Mouse (Mus musculus) intestine, postnatal 0 days (tissue): ENCODE measurements around the gene Cfap300. TPM values are rescaled to one million over a fixed set of nuclear protein-coding genes. Genes with fewer than 3 reads are reported as not detected.

ENCODE experiments used
- ATAC-seq: fragments of 200-750 bp; cut with Nextera tagmentation; 2 replicates; pipeline ENCODE4 v1.8.0; 2017; ENCODE audit warnings: mild to moderate bottlenecking, moderate TSS enrichment, moderate library complexity
- H3K27ac ChIP-seq: fragments of 300-500 bp; sonication (generic); 2 replicates; pipeline ENCODE4 v1.5.1; 2014; ENCODE audit warnings: mild to moderate bottlenecking, low read depth, low read length, moderate library complexity
- H3K27me3 ChIP-seq: fragments of 300-500 bp; sonication (generic); replicated peaks from 2 replicates; pipeline ENCODE4 v1.6.1; 2014; ENCODE audit warnings: low read length, mixed read lengths; ENCODE audit not compliant: control insufficient read depth, insufficient read depth
- H3K36me3 ChIP-seq: fragments of 300-500 bp; sonication (generic); 2 replicates; pipeline ENCODE4 v1.6.1; 2014; ENCODE audit warnings: mild to moderate bottlenecking, moderate library complexity; ENCODE audit not compliant: control insufficient read depth, insufficient read depth
- H3K4me1 ChIP-seq: fragments of 300-500 bp; sonication (generic); replicated peaks from 2 replicates; pipeline ENCODE4 v1.6.1; 2014; ENCODE audit warnings: antibody characterized with exemption, low read length, mixed read lengths; ENCODE audit not compliant: control insufficient read depth, insufficient read depth
- H3K4me2 ChIP-seq: fragments of 300-500 bp; sonication (generic); replicated peaks from 2 replicates; pipeline ENCODE4 v1.6.1; 2014; ENCODE audit warnings: low read depth, mild to moderate bottlenecking, moderate library complexity
- H3K4me3 ChIP-seq: fragments of 300-500 bp; sonication (generic); 2 replicates; pipeline ENCODE4 v1.5.1; 2014; ENCODE audit warnings: low read depth, low read length
- H3K9ac ChIP-seq: fragments of 300-500 bp; sonication (generic); 2 replicates; pipeline ENCODE4 v1.6.1; 2014; ENCODE audit warnings: mild to moderate bottlenecking, low read depth, low read length
- H3K9me3 ChIP-seq: fragments of 300-500 bp; sonication (generic); 2 replicates; pipeline ENCODE4 v1.6.1; 2016; ENCODE audit warnings: mixed run types; ENCODE audit not compliant: control insufficient read depth
- CTCF ChIP-seq: sonication (generic); IDR thresholded peaks from 2 replicates; pipeline ENCODE4 v1.5.1; 2016; ENCODE audit warnings: low read depth, mild to moderate bottlenecking, control low read depth, antibody characterized with exemption, moderate library complexity
- WGBS: fragments of 180-500 bp; shearing (Covaris S2); extraction: QIAGEN DNeasy Blood & Tissue Kit; methylation state at CpG from one replicate; pipeline ENCODE4 v1.1.7; 2014; 5-methylcytosine and 5-hydroxymethylcytosine counted together
- polyA plus RNA-seq: library from polyadenylated mRNA; unstranded; fragments of >200 nt; fragmentation: Nextera tagmentation; extraction: Ambion mirVana; gene quantifications from 2 replicates; pipeline ENCODE4 v1.2.1, GENCODE M21; 2015

The Cfap300 gene
- polyA plus RNA-seq, 1 experiment from 2014 or later, result 1.6 TPM

DNA sequence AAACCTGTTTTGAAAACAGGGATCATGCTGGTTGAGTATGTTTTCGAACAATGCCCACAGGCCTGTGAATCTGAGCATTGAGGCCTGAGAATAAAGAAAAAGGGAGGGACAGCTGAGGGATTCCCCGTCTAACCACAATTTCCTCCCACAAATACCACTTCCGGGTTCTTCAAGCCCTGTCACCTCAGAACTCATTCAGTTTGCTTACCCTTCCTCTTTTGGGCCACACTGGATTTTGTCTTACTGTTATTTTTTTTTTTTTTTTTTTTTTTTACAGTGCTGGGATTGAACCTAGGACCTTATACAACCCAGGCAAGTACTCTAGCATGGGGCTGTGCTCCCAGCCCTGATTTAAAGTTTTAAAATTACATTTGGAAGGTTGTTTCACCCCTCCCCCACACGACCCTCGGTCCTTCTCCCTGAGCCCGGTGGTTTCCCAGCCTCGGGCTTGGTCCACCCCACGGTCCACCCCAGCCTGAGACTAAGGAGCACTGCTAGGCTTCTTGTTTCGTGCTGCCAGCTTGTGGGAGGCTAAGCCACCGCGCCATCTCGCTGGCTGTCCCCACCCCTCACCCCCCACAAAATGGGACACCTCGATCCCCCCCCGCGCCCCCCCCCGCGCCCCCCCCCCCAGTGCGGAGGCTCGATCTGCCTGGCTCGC is 25.2 kb downstream of the Cfap300 start:
- H3K36me3 ChIP-seq, result no peaks in the 10 kb centered on the region

GRCm38 (mm10) chr9:8004370-8004991 is 38.1 kb downstream of the Cfap300 start, which contains the start of gene Yap1:
TSS of gene Yap1 (minus strand) at chr9:8004596.
- no peaks in the 10 kb centered on the region for H3K4me1 ChIP-seq
- peak within 1 kb of the TSS; percentile 83 for H3K4me2 ChIP-seq
- H3K9me3 ChIP-seq, result no peaks in the 10 kb centered on the region
- peaks cover 16% of the 10 kb centered on the region; the same call in 1 of the 2 replicates for H3K36me3 ChIP-seq
- peak within 1 kb of the TSS; percentile 91 for H3K9ac ChIP-seq
- H3K27me3 ChIP-seq, result no peaks in the 10 kb centered on the region
- TF ChIP-seq CTCF, result no peak
- under 1% methylated on average over 74 of the region's 79 CpGs for WGBS
- peak within 1 kb of the TSS; percentile 94 for H3K27ac ChIP-seq
- peak; percentile 76 for ATAC-seq
- peak within 1 kb of the TSS; percentile 96 for H3K4me3 ChIP-seq

More for the DNA sequence above, 25.2 kb downstream of the Cfap300 start:
- H3K9me3 ChIP-seq, result no peaks in the 10 kb centered on the region
- ATAC-seq, result no peak
- no peak overlapping the region for H3K9ac ChIP-seq
- no peaks in the 10 kb centered on the region for H3K27me3 ChIP-seq
- 68% methylated on average over 14 of the region's 20 CpGs for WGBS
- H3K4me1 ChIP-seq, result no peaks in the 10 kb centered on the region
- no peak for TF ChIP-seq CTCF
- H3K27ac ChIP-seq, result no peak overlapping the region
- no peak overlapping the region for H3K4me2 ChIP-seq
- no peak overlapping the region for H3K4me3 ChIP-seq

DNA sequence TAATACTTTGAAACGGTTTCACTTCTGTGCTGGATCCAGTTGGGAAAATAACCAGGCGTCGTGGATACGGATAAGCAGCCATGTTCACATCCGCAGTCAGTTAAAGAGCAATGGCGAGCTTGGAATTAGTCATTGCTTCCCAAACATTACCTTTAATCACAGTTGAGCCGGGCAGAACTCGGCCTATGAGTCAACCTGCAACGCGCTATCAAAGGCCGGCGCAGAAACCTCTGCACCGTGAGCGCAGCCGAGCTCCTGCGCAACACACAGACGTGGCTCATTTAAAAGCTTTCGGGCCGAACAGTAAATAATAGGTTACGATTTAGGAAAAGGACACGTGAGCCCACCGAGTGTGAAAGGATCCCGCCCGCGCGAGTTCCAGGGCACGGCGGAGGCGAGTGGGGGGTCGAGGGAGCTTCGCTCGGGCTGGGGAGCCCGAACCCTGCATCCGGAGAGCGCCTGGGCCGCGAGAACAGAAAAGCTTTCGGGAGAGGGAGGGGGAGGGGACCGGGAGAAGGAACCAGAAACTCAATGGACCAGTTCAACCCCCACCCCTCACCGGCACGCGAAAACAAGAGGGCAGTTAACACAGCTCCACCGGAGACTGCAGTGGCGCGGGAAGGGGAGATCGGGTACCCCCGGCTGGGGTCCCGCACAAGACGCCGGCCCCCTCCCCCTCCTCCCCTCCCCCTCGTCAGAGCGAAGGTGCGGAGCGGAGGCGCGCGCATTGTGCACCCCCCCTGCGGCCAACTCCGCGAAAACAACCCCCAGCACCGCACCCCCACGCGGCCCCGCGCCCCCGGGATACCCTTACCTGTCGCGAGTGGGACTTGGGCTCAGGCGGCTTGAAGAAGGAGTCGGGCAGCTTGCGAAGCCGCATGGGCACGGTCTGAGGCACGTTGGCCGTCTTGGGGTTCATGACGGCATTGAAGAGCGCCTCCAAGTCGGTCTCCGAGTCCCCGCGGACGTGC is 39.0 kb downstream of the Cfap300 start:
- Histone ChIP-seq H3K36me3 (peaks cover 21% of the 10 kb centered on the region), H3K27ac (peak overlapping the region; percentile 94), H3K9ac (peak overlapping the region; percentile 91), H3K4me1 (no peaks in the 10 kb centered on the region), H3K27me3 (no peaks in the 10 kb centered on the region), H3K4me3 (peak overlapping the region; percentile 96), H3K4me2 (peak overlapping the region; percentile 83), H3K9me3 (no peaks in the 10 kb centered on the region)
- under 1% methylated on average over 79 of the region's 82 CpGs for WGBS
- no peak for TF ChIP-seq CTCF
- peak; percentile 88 for ATAC-seq

DNA sequence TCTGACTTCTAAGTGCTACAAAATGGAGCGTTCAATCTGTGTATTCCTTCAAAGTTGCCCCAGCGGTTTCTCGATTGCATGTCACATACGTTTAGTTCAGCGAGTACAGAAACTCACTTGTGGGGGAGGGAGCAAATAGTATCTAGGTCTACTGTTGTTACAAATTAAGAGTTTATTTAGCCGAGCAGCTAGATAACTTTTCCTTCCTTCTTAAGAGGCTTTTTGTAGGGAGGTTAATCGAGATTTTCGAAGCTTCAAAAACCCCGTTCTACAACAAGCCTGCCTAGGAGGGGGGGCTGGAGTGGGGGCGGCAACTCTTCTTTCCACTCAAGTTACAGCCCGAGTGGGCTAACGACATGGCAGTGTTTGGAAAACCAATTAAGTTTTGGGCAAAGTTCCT is 39.8 kb downstream of the Cfap300 start:
- no peaks in the 10 kb centered on the region for H3K9me3 ChIP-seq
- H3K36me3 ChIP-seq, result peaks cover 21% of the 10 kb centered on the region
- peak overlapping the region; percentile 91 for H3K9ac ChIP-seq
- peak overlapping the region; percentile 96 for H3K4me3 ChIP-seq
- H3K4me2 ChIP-seq, result peak overlapping the region; percentile 83
- H3K27me3 ChIP-seq, result no peaks in the 10 kb centered on the region
- WGBS, result under 1% methylated on average over 12 of the region's 12 CpGs
- no peak for ATAC-seq
- TF ChIP-seq CTCF, result no peak
- no peaks in the 10 kb centered on the region for H3K4me1 ChIP-seq
- peak overlapping the region; percentile 94 for H3K27ac ChIP-seq

DNA sequence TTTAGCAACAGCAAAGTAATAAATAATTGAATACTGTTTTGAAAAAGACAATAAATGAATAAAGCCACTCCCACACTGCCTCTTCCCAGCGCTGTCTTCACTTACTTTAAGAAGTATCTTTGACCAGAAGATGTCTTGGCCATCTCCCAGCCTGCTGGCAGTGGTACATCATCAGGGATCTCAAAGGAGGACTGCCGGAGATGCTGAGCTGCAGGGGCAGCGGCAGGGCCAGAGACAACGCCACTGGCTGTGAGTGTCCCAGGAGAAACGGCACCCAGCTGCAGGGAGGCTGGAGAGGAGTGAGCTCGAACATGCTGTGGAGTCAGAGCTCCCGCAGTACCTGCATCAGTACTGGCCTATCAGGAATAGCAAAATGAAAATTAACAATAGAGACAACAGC is 41.3 kb downstream of the Cfap300 start:
- H3K4me1 ChIP-seq, result no peaks in the 10 kb centered on the region
- no peak overlapping the region for H3K9ac ChIP-seq
- no peak for ATAC-seq
- H3K36me3 ChIP-seq, result peaks cover 25% of the 10 kb centered on the region
- H3K27ac ChIP-seq, result no peak overlapping the region
- peak overlapping the region; percentile 27; the same call in 1 of the 2 replicates for H3K4me2 ChIP-seq
- H3K4me3 ChIP-seq, result no peak overlapping the region
- TF ChIP-seq CTCF, result no peak
- no peaks in the 10 kb centered on the region for H3K27me3 ChIP-seq
- WGBS, result 45% methylated on average over 7 of the region's 7 CpGs
- no peaks in the 10 kb centered on the region for H3K9me3 ChIP-seq

DNA sequence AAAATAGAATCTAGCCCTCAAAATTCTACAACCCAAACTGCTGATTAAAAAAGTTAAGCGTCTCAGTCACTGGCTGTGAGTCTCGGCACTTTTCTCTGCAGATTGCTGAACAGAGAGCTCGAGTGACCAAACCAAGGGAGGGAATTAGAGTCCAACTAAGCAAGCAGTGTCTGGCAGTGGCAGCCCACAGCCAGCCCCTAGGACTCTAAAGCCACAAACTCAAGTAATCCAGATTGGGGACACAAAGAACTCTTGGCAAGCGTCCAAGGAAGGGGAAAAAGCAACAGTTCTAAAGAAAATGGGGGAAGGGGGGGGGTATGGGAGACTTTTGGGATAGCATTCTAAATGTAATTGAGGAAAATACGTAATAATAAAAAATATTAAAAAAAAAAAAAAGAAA is 48.3 kb downstream of the Cfap300 start:
- Histone ChIP-seq H3K27me3 (no peaks in the 10 kb centered on the region), H3K9me3 (no peaks in the 10 kb centered on the region), H3K4me1 (no peaks in the 10 kb centered on the region), H3K9ac (no peak overlapping the region), H3K27ac (no peak overlapping the region), H3K4me3 (no peak overlapping the region), H3K4me2 (no peak overlapping the region), H3K36me3 (peaks cover 18% of the 10 kb centered on the region)
- no peak for TF ChIP-seq CTCF
- ATAC-seq, result no peak
- 74% methylated on average over 5 of the region's 5 CpGs for WGBS
